Mouse (Mus musculus) cerebellum, adult 8-10 months (tissue): ENCODE measurements around the gene Gm14862.
A peak's percentile ranks its signal among the peaks of the same experiment; 100 is the strongest.
"Not testable (repeated sequence)": the region's sequence is repeated elsewhere in the genome, so short reads cannot be mapped to it uniquely, and the experiment has no call there.

Source experiments
- DNase-seq: peaks from one replicate; pipeline ENCODE4 v3.0.0; 2022

The Gm14862 gene

DNA sequence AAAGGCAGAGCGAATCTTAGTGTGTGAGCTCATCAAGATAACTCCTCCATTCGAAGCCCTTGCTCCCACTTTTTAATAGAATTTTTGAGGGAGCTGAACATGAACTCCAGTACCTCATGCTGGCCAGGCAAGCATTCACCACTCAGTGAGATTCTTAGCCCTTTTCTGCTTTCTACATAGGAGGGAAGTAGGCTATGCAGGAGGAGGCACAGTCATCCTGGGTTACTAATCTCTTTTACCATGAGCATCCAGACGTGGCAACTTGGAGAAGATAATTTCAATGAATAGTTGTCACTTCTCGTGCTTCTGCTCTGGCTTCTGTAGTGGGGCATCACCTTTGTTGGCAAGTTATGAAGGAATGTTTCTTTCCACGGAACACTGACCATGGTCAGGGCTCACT lies at the start of gene Gm14862:
Gm14862 (minus strand) TSS at position 134 of the 400 bp plus-strand sequence.
- no peak for DNase-seq

GRCm38 (mm10) chrX:9303455-9303854 lies 46.8 kb upstream of the Gm14862 start:
- DNase-seq = no peak

DNA sequence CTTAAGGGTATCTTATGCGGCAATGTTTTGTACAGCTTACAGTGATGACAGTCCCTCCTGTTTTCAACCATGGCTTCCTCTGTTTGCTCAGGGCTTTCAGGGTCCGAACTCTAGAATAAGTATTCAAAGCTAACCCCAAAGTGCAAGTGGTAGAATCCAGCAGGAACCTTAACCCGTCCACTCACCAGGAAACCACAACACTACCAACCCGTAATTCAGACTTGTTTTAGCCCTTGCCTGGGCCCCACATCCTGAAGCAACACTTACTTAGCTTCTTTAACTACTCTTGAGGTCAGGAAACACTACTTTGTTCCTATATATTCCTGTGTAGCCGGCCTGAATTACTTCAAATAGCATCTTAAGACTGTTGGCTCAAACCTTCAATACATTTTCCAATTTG lies 46.1 kb upstream of the Gm14862 start:
- DNase-seq = no peak

GRCm38 (mm10) chrX:9298413-9298864 lies 41.7 kb upstream of the Gm14862 start:
- DNase-seq = no peak

DNA sequence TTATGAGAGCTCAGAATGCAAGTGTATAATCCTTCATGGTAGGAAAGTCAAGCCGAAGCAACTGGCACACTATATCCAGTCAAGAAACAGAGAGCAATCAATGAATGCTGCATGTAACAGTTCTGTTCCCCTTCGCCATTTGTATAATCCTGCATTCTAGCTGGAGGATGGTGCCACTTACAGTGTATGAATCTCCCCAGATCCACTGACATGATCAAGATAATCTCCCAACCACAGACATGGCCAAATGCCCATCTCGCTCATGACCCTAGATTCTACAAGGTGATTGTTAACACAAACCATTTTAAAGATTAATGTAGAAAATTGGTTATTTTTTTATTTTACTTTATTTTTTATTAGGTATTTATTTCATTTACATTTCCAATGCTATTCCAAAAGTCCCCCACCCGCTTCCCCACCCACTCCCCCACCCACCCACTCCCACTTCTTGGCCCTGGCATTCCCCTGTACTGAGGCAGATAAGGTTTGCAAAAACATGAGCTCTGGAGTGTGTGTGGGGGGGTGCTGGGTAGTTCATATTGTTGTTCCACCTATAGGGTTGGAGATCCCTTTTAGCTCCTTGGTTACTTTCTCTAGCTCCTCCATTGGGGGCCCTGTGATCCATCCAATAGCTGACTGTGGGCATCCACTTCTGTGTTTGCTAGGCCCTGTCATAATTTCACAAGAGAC lies 36.6 kb upstream of the Gm14862 start:
- not testable (repeated sequence) for DNase-seq

GRCm38 (mm10) chrX:9283464-9283863 lies 26.8 kb upstream of the Gm14862 start, which contains the start of gene H2al1m:
Gene H2al1m (plus strand): TSS chrX:9283764.
- DNase-seq = not testable (repeated sequence)

GRCm38 (mm10) chrX:9274321-9274720 lies 17.6 kb upstream of the Gm14862 start:
- DNase-seq = no peak

GRCm38 (mm10) chrX:9273377-9274002 lies 16.8 kb upstream of the Gm14862 start:
- no peak for DNase-seq

GRCm38 (mm10) chrX:9272460-9273361 lies 16.0 kb upstream of the Gm14862 start, which contains the start of gene Xk:
Gene Xk (plus strand): TSS chrX:9272756.
- DNase-seq = peak; percentile 60

DNA sequence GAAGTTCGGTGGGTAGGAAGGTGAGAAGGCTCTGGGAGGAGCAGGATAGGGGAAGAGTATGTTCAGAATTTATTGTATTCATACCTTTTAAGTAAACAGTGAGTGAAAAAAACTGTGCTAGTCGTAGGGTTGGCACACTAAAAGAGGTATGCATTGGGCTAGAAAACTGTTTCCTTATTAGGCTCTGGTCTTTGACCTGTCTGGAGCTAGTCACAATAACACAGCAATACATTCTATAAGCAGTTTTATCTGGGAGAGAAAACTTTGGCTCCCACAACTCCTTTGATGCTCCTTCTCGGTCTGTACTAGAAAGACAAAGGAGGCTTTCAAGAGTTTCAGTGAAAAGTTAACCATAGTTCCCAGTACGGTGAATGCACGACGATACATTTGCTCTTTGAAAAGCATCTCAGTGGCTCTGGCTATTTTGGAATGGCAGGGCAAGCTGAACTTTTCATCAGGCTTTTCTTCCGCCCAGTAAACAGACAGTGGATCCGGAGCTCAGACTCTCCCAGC lies 15.3 kb upstream of the Gm14862 start:
- no peak for DNase-seq

DNA sequence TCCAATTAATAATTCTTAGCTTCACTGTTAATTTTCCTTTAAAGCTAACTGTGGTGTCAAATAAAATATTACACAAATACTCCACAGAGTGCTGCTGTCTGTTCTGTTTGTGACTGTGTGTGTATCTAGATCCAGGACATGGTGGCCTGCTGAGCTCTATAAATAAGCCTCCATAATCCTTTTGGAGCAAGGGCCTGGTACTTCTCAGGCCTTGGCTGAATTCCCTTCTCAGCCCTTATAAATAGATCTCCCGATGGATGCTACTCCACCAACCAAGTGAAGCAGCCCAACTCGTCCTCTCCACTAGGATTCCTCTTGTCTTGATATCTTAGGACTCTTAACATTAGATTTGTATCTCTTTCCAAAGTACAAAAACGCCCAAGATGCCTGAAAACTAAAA lies 14.4 kb upstream of the Gm14862 start:
- peak; percentile 55 for DNase-seq

- no peak for DNase-seq
These were observed 2.6 kb upstream of the Gm14862 start for GRCm38 (mm10) chrX:9259267-9259666.

DNA sequence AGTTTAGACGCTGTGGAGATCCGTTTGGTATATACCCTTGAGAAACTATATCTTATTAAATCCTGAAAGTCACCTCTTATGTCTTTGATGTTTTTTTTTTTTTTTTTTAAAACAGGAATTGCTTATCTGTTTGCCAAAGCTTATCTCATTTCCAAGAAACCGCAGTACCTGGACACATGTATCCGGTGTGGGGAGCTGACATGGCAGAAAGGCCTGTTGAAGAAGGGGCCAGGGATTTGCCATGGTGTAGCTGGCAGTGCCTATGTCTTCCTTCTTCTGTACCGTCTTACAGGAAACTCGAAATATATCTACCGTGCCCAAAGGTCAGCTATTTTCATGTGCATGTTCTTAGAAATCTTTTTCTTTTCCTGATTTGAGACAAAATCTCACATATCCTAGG lies 1.1 kb upstream of the Gm14862 start:
- DNase-seq = no peak

DNA sequence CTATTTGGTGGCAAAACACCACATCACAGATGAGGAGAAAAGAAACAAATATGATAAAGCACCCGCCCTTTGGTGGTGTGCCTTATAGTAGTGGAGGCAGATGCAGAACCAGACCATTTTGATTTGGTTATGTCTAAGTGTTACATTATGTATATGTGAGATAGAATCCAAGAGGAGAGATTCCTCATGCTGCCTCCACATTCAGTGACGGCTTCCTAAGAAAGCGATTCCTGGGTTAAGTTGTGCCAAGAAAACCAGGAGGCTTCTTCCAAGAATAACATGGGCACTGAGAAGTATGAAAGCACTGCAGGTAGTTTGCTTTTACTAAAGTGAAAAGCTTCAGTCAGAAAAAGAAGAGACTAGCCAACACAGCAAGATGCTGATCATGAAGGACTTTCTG lies 1.8 kb downstream of the Gm14862 start:
- no peak for DNase-seq

DNA sequence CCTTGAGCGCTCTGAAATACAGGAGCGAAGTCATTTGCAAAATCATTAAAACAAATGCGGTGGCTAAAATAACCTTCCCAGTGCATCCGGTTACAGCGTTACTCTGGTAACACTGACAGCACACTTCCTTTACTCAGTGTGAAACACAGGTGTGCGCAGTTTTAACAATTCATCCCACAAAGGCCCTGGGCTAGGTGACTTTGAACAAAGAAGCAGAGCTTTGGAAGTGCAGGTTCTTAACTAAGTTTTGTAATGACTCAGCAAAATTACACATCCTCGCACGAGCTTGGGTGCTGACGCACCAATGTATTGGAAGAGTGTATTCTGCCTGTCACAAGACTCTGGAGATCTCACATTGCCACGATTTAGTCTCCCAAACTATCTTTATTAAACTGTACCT lies 2.7 kb downstream of the Gm14862 start:
- DNase-seq = no peak

GRCm38 (mm10) chrX:9248911-9249310 lies 7.8 kb downstream of the Gm14862 start:
- no peak for DNase-seq

DNA sequence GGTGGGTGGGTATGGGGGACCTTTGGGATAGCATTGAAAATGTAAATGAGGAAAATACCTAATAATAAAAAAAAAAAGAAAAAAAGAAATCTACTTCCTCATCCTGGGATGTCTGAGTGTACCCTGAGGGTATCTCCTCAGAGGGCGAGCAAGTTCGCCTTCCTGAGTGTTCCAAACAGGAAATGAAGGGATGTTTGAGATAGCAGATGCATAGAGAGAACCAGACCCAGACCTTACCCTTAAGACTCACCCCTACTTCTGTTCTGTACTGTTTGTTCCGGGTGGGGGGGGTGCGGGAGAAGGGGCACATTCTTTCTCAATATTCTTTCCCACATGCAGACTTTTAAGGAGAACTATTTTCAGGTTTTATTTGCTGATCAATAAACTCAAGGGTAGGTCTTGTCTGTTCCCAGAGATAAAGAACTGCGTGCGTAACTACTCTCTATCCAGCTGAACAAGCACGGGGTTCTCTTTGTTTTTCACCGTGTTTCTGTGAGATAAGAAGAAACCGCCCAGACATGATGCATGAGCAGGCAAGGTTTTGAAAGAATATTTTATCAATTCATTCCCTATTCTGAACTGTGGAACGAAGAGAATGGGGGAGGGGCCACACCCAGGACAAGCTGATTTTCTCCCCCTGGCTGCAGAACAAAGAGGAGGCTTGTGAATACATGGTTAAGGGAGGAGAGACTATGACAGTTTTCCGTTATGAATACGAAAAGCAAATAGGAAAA lies 11.9 kb downstream of the Gm14862 start:
- DNase-seq = no peak

DNA sequence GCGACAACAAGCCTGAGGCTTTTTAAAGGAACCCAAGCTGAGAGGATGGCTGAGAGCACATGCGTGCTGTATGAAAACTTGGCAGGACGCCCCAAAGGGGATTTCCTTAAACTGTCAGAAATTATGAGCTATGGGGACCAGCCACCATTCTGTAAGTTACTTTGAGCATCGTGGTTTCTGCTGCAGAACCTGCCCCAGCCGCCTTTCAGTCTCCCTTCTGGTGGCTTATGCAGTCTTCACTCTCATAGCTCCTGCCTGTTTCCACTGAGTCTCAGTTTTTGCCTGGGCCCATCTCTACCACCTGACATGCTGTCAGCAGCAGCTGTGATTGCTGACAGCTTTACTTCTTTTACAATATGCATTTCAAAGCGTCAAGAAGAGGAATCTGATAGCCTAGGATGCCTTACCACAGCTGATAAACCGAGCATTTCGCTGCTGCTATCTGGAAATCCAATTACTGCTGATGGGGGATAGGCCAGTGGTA lies 13.3 kb downstream of the Gm14862 start:
- DNase-seq = no peak

- peak; percentile 48 for DNase-seq
These were observed 15.7 kb downstream of the Gm14862 start for GRCm38 (mm10) chrX:9240737-9241591.

- no peak for DNase-seq
These were observed 29.6 kb downstream of the Gm14862 start for GRCm38 (mm10) chrX:9227105-9227504.
